10 mouse cellular contexts compared by ENCODE assay signal in the genomic region with DNA sequence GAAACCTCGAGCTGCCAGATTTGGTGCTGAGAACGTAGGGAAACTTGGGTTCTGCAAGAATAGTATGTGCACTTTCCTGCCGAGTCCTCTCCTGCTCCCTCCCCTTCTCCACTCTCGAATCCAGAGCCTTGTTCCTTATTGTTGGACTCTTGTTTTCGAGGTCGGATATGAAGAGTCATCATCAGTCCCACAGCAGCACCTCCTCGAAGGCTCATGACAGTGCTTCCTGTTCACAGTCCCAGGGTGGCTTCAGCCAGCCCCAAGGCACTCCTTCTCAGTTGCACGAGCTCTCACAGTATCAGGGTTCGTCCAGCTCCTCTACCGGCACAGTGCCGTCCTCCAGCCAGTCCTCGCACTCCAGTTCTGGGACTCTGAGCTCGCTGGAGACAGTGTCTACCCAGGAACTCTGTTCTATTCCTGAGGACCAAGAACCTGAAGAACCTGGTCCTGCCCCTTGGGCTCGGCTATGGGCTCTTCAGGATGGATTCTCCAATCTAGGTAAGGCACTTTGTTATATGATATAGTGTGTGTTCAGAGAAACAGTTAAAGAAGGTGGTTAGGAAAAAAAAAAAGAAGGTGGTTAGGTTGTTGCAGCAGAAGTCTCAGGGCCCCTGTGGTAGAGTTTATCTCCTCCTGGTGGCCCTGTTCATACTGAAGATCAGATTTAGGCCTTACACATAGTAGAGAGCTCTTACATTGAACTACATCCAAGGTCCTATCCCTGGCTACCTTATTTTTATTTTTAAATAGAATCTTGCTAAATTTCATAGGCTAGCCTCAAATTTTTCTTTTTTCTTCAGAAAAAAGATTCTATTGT. TPM values are rescaled to one million over a fixed set of nuclear protein-coding genes. Genes with fewer than 3 reads are reported as not detected.
A peak's percentile ranks its signal among the peaks of the same experiment; 100 is the strongest.
DNase-seq lines count a peak whose midpoint lies in the region; ATAC-seq and TF ChIP-seq lines count a peak whose summit lies in the region.
"Had no signal": no experiment of that assay in that cellular context is flagged by ENCODE, and none has a peak within 500 bp of the region (broad histone marks: within the 10 kb centered on the region; RNA-seq: fewer than 3 reads in every experiment).

No protein-coding gene starts in this region.

- TF ChIP-seq POLR2A in embryonic fibroblast, embryonic 13.5 days (IDR thresholded peaks at IDR 0.05; ENCODE audit: low read depth, low read length), result no peak
- no peak for TF ChIP-seq POLR2A in thymus, adult 2 months (IDR thresholded peaks at IDR 0.05; ENCODE audit: control insufficient read depth, extremely low read depth, insufficient read depth, low read length, poor library complexity)

- H3K4me1 ChIP-seq in midbrain, embryonic 10.5 days, result peaks cover 19% of the 10 kb centered on the region
- peaks cover 15% of the 10 kb centered on the region for H3K4me1 ChIP-seq in midbrain, embryonic 15.5 days
- H3K4me1 ChIP-seq in embryonic fibroblast, embryonic 13.5 days (ENCODE audit: control insufficient read depth, insufficient read depth, low read length), result peaks cover 4% of the 10 kb centered on the region; the same call in 1 of the 2 replicates
- 0 out of 2 replicates have a peak, but pooled peaks cover 2% of the 10 kb centered on the region for H3K4me1 ChIP-seq in thymus, adult 2 months (replicated peaks; ENCODE audit: control insufficient read depth, insufficient read depth, low read length)

- peak overlapping the region; percentile 72 for H3K4me3 ChIP-seq in midbrain, embryonic 10.5 days
- H3K4me3 ChIP-seq in midbrain, embryonic 15.5 days, result no peak overlapping the region
- H3K4me3 ChIP-seq in embryonic fibroblast, embryonic 13.5 days (ENCODE audit: insufficient read depth, low read length), result 0 out of 2 replicates have a peak overlapping the region, but pooled peaks have one; percentile 60
- H3K4me3 ChIP-seq in thymus, adult 2 months (ENCODE audit: control insufficient read depth, insufficient read depth, low read length), result no peak overlapping the region

- H3K36me3 ChIP-seq in midbrain, embryonic 10.5 days, result peaks cover 53% of the 10 kb centered on the region
- no peaks in the 10 kb centered on the region for H3K36me3 ChIP-seq in midbrain, embryonic 15.5 days (replicated peaks)
- H3K36me3 ChIP-seq in thymus, adult 2 months (ENCODE audit: control insufficient read depth, insufficient read depth, low read length), result no peaks in the 10 kb centered on the region; the same call in 1 of the 2 replicates
- H3K36me3 ChIP-seq: hindbrain, embryonic 15.5 days had no signal

- 91% methylated on average over 14 of the region's 14 CpGs for WGBS in midbrain, embryonic 10.5 days
- WGBS in midbrain, embryonic 15.5 days, result 90% methylated on average over 14 of the region's 14 CpGs
- WGBS in thymus, adult 2 months, result 90% methylated on average over 14 of the region's 14 CpGs

- no peak overlapping the region for H3K9ac ChIP-seq in midbrain, embryonic 15.5 days
- H3K9ac ChIP-seq: hindbrain, embryonic 15.5 days had no signal

- ATAC-seq in midbrain, embryonic 15.5 days (replicated peaks), result no peak

- no peak for TF ChIP-seq CTCF in embryonic fibroblast, embryonic 13.5 days (IDR thresholded peaks at IDR 0.05; ENCODE audit: borderline replicate concordance, insufficient read depth, low read length)
- no peak for TF ChIP-seq CTCF in thymus, adult 2 months (IDR thresholded peaks at IDR 0.05; ENCODE audit: borderline replicate concordance, control insufficient read depth, extremely low read depth, insufficient read depth, low read length, poor library complexity)

- no peak overlapping the region for H3K4me2 ChIP-seq in midbrain, embryonic 15.5 days

- no peaks in the 10 kb centered on the region for H3K9me3 ChIP-seq in midbrain, embryonic 10.5 days (replicated peaks)
- no peaks in the 10 kb centered on the region for H3K9me3 ChIP-seq in midbrain, embryonic 15.5 days
- H3K9me3 ChIP-seq: hindbrain, embryonic 15.5 days; limb, embryonic 15.5 days had no signal

- 0 out of 2 replicates have a peak overlapping the region, but pooled peaks have one; percentile 23 for H3K27ac ChIP-seq in midbrain, embryonic 10.5 days (replicated peaks)
- H3K27ac ChIP-seq in midbrain, embryonic 15.5 days, result no peak overlapping the region
- no peak overlapping the region for H3K27ac ChIP-seq in embryonic fibroblast, embryonic 13.5 days (ENCODE audit: insufficient read depth, low read length)
- no peak overlapping the region for H3K27ac ChIP-seq in thymus, adult 2 months (ENCODE audit: control insufficient read depth, insufficient read depth, low read length)
- H3K27ac ChIP-seq: hindbrain, embryonic 15.5 days had no signal

- no peaks in the 10 kb centered on the region for H3K27me3 ChIP-seq in midbrain, embryonic 10.5 days (ENCODE audit: low read depth, poor library complexity, severe bottlenecking)
- H3K27me3 ChIP-seq in midbrain, embryonic 15.5 days (replicated peaks), result no peaks in the 10 kb centered on the region
- no peaks in the 10 kb centered on the region for H3K27me3 ChIP-seq in thymus, adult 2 months (ENCODE audit: control insufficient read depth, insufficient read depth, low read length)
- H3K27me3 ChIP-seq: hindbrain, embryonic 15.5 days; limb, embryonic 15.5 days had no signal

- DNase-seq in cerebellum, adult 8-10 months, result peak; percentile 8
- DNase-seq in cerebellum, postnatal 4 days (ENCODE audit: low spot score in 2 of 2), result no peak
- DNase-seq in midbrain, embryonic 10.5 days (ENCODE audit: low spot score), result no peak
- DNase-seq in thymus, adult 2 months, result peak; percentile 6
- DNase-seq in embryo, embryonic 9.5 days (ENCODE audit: extremely low spot score), result no peak
- no peak for DNase-seq in urinary bladder, adult 2 months (ENCODE audit: low spot score)

RNA-seq across cellular contexts. Expression of gene Chek2, which starts 1.5 kb away (rescaled TPM):
- polyA plus RNA-seq in midbrain, embryonic 10.5 days (2016; fragmentation: Nextera tagmentation; extraction: Ambion mirVana), result 39.5 and 44.3 TPM in 2 replicates
- polyA plus RNA-seq in midbrain, embryonic 15.5 days (2015; fragmentation: Nextera tagmentation; extraction: Ambion mirVana), result 5.0 and 6.7 TPM in 2 replicates
- 16.3 and 23.9 TPM in 2 replicates for polyA plus RNA-seq in embryonic fibroblast, embryonic 13.5 days (2011; ENCODE audit: insufficient read length, low read depth, missing spikeins)
- 16.1 and 16.3 TPM in 2 replicates for polyA plus RNA-seq in thymus, adult 2 months (2012; rRNA removed)
- 7.8 and 10.9 TPM in 2 replicates for polyA plus RNA-seq in urinary bladder, adult 2 months (2012; rRNA removed)

RNA-seq across cellular contexts. Expression of gene Hscb, which starts 1.7 kb away (rescaled TPM):
- 26.9 and 28.1 TPM in 2 replicates for polyA plus RNA-seq in midbrain, embryonic 10.5 days (2016; fragmentation: Nextera tagmentation; extraction: Ambion mirVana)
- polyA plus RNA-seq in midbrain, embryonic 15.5 days (2015; fragmentation: Nextera tagmentation; extraction: Ambion mirVana), result 6.0 and 8.6 TPM in 2 replicates
- polyA plus RNA-seq in embryonic fibroblast, embryonic 13.5 days (2011; ENCODE audit: insufficient read length, low read depth, missing spikeins), result 29.3 and 36.1 TPM in 2 replicates
- polyA plus RNA-seq in thymus, adult 2 months (2012; rRNA removed), result 20.6 and 23.1 TPM in 2 replicates
- polyA plus RNA-seq in urinary bladder, adult 2 months (2012; rRNA removed), result 30.7 and 33.3 TPM in 2 replicates

RNA-seq across cellular contexts. Expression of gene Ulk1, which starts 31.4 kb away (rescaled TPM):
- 18.4 and 23.6 TPM in 2 replicates for polyA plus RNA-seq in midbrain, embryonic 10.5 days (2016; fragmentation: Nextera tagmentation; extraction: Ambion mirVana)
- 37.1 and 39.1 TPM in 2 replicates for polyA plus RNA-seq in midbrain, embryonic 15.5 days (2015; fragmentation: Nextera tagmentation; extraction: Ambion mirVana)
- polyA plus RNA-seq in embryonic fibroblast, embryonic 13.5 days (2011; ENCODE audit: insufficient read length, low read depth, missing spikeins), result 22.3 and 23.1 TPM in 2 replicates
- polyA plus RNA-seq in thymus, adult 2 months (2012; rRNA removed), result 130 and 136 TPM in 2 replicates
- 26.4 and 41.9 TPM in 2 replicates for polyA plus RNA-seq in urinary bladder, adult 2 months (2012; rRNA removed)

RNA-seq across cellular contexts. Expression of gene Ttc28, which starts 38.3 kb away (rescaled TPM):
- polyA plus RNA-seq in midbrain, embryonic 10.5 days (2016; fragmentation: Nextera tagmentation; extraction: Ambion mirVana), result 9.4 and 14.9 TPM in 2 replicates
- polyA plus RNA-seq in midbrain, embryonic 15.5 days (2015; fragmentation: Nextera tagmentation; extraction: Ambion mirVana), result 23.8 and 24.9 TPM in 2 replicates
- 34.4 and 35.0 TPM in 2 replicates for polyA plus RNA-seq in embryonic fibroblast, embryonic 13.5 days (2011; ENCODE audit: insufficient read length, low read depth, missing spikeins)
- 4.8 and 5.8 TPM in 2 replicates for polyA plus RNA-seq in thymus, adult 2 months (2012; rRNA removed)
- 4.9 and 10.8 TPM in 2 replicates for polyA plus RNA-seq in urinary bladder, adult 2 months (2012; rRNA removed)

Comparison
In these comparisons a context has a peak if more than half of its experiments do, and no peak if none do; other contexts are left out.
1. DNase-seq: peak in cerebellum, adult 8-10 months (single experiment) and thymus, adult 2 months (single experiment); none in cerebellum, postnatal 4 days (0 of 2), midbrain, embryonic 10.5 days (single experiment), embryo, embryonic 9.5 days (single experiment) and urinary bladder, adult 2 months (single experiment).
2. H3K4me3 ChIP-seq: peak in midbrain, embryonic 10.5 days (single experiment) and embryonic fibroblast, embryonic 13.5 days (single experiment); none in midbrain, embryonic 15.5 days (single experiment) and thymus, adult 2 months (single experiment).